Mouse (Mus musculus): Measurements from ENCODE around the gene Gm28539. TPM values are rescaled to one million over a fixed set of nuclear protein-coding genes. Genes with fewer than 3 reads are reported as not detected.

Gm28539 gene
- polyA plus RNA-seq, 1 experiment from 2014 or later = not detected

GRCm38 (mm10) chr16:18927963-18928362 is 91.6 kb downstream of the Gm28539 start:
- WGBS = 95% methylated on average over 1 of the region's 1 CpGs
- no peak for ATAC-seq (ENCODE audit: low FRiP score)
- Histone ChIP-seq H3K27ac (ENCODE audit: low read depth, low read length) (no peak overlapping the region), H3K4me1 (ENCODE audit: control insufficient read depth, insufficient read depth, low read length) (no peaks in the 10 kb centered on the region), H3K9me3 (ENCODE audit: control insufficient read depth, low read length) (no peaks in the 10 kb centered on the region), H3K9ac (ENCODE audit: low read length) (no peak overlapping the region), H3K4me2 (no peak overlapping the region), H3K4me3 (ENCODE audit: low read depth, low read length) (no peak overlapping the region), H3K27me3 (ENCODE audit: control insufficient read depth, insufficient read depth, low read length) (no peaks in the 10 kb centered on the region), H3K36me3 (ENCODE audit: control insufficient read depth, insufficient read depth, low read length) (peaks cover 26% of the 10 kb centered on the region)
- DNase-seq (ENCODE audit: low spot score, missing footprints) = no peak

DNA sequence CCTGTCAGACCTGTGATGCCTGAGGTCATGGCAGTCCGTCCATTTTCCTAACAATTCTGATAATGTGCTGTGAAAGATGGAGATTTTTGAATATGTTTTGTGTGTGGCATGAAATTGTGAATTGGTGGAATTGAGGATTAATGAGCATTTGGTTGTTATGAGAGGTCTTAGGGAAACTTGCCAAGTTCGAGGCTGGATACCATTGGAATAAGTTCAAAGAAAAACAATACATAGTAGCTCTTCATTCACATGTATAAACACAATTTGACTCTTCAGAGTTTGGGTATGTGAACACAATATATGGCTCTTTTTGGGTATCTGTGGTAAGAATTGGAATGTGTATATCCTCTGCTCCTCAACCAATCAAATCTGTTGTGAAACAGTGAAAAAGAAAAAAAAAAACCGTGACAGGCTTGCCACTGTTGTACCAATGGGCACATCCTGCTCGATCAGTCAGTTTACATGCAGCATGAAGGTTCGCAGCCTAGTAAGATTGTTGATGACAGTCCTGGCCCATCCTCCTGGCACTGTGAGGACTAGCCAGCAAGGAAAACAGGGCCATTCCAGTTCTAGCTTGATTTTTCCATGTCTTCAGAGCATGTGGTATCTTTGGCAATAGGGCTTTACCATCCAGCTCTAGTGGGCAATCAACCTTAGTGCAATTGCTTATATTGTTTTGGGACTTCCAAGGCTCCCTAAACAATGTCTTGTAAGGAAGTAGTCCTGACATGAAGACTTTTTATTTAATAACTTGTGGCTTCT is 102.1 kb downstream of the Gm28539 start:
- Histone ChIP-seq H3K4me3 (ENCODE audit: low read depth, low read length) (no peak overlapping the region), H3K27ac (ENCODE audit: low read depth, low read length) (no peak overlapping the region), H3K27me3 (ENCODE audit: control insufficient read depth, insufficient read depth, low read length) (no peaks in the 10 kb centered on the region), H3K9ac (ENCODE audit: low read length) (no peak overlapping the region), H3K36me3 (ENCODE audit: control insufficient read depth, insufficient read depth, low read length) (peaks cover 10% of the 10 kb centered on the region), H3K9me3 (ENCODE audit: control insufficient read depth, low read length) (no peaks in the 10 kb centered on the region), H3K4me1 (ENCODE audit: control insufficient read depth, insufficient read depth, low read length) (no peaks in the 10 kb centered on the region), H3K4me2 (no peak overlapping the region)
- DNase-seq (ENCODE audit: low spot score, missing footprints) (no peak), ATAC-seq (ENCODE audit: low FRiP score) (no peak)
- 90% methylated on average over 5 of the region's 5 CpGs for WGBS

DNA sequence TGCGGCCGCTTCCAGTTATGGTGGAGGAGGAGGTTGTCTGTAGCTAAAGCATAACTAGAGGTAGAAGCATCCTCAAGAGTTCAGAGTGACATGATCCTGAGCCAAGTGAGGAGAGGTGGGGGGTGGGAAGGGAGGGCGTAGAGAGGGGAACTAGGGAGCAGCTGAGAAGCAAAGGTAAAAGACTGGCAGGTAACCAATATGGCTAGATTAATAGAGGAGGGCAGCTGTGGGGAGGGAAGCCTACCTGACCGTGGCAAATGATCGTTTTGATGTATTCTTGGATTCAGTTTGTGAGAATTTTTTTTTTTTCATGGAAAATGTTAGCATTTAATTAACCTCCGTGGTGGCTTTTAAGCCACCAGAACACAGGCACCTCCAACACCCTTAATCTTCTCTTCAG is 107.5 kb downstream of the Gm28539 start:
- Histone ChIP-seq H3K9me3 (ENCODE audit: control insufficient read depth, low read length) (no peaks in the 10 kb centered on the region), H3K36me3 (ENCODE audit: control insufficient read depth, insufficient read depth, low read length) (peaks cover 21% of the 10 kb centered on the region), H3K9ac (ENCODE audit: low read length) (no peak overlapping the region), H3K27ac (ENCODE audit: low read depth, low read length) (no peak overlapping the region), H3K4me2 (no peak overlapping the region), H3K27me3 (ENCODE audit: control insufficient read depth, insufficient read depth, low read length) (no peaks in the 10 kb centered on the region), H3K4me3 (ENCODE audit: low read depth, low read length) (no peak overlapping the region), H3K4me1 (ENCODE audit: control insufficient read depth, insufficient read depth, low read length) (no peaks in the 10 kb centered on the region)
- WGBS = 91% methylated on average over 6 of the region's 6 CpGs
- no peak for ATAC-seq (ENCODE audit: low FRiP score)
- peak; percentile 71 for DNase-seq (ENCODE audit: low spot score, missing footprints)

GRCm38 (mm10) chr16:18948941-18949340 is 112.6 kb downstream of the Gm28539 start:
- no peak for ATAC-seq (ENCODE audit: low FRiP score)
- peaks cover 46% of the 10 kb centered on the region for H3K36me3 ChIP-seq (ENCODE audit: control insufficient read depth, insufficient read depth, low read length)

GRCm38 (mm10) chr16:18950351-18950750 is 114.0 kb downstream of the Gm28539 start:
- peaks cover 60% of the 10 kb centered on the region for H3K36me3 ChIP-seq (ENCODE audit: control insufficient read depth, insufficient read depth, low read length)
- no peaks in the 10 kb centered on the region for H3K27me3 ChIP-seq (ENCODE audit: control insufficient read depth, insufficient read depth, low read length)
- H3K4me2 ChIP-seq = no peak overlapping the region
- DNase-seq (ENCODE audit: low spot score, missing footprints) = peak; percentile 64
- no peaks in the 10 kb centered on the region for H3K4me1 ChIP-seq (ENCODE audit: control insufficient read depth, insufficient read depth, low read length)
- no peak for ATAC-seq (ENCODE audit: low FRiP score)
- H3K9me3 ChIP-seq (ENCODE audit: control insufficient read depth, low read length) = no peaks in the 10 kb centered on the region
- H3K4me3 ChIP-seq (ENCODE audit: low read depth, low read length) = no peak overlapping the region
- H3K9ac ChIP-seq (ENCODE audit: low read length) = no peak overlapping the region
- 78% methylated on average over 2 of the region's 2 CpGs for WGBS
- no peak overlapping the region for H3K27ac ChIP-seq (ENCODE audit: low read depth, low read length)

More at GRCm38 (mm10) chr16:18948941-18949340, 112.6 kb downstream of the Gm28539 start:
- Histone ChIP-seq H3K9ac (ENCODE audit: low read length) (no peak overlapping the region), H3K27me3 (ENCODE audit: control insufficient read depth, insufficient read depth, low read length) (no peaks in the 10 kb centered on the region), H3K4me3 (ENCODE audit: low read depth, low read length) (no peak overlapping the region), H3K9me3 (ENCODE audit: control insufficient read depth, low read length) (no peaks in the 10 kb centered on the region), H3K27ac (ENCODE audit: low read depth, low read length) (no peak overlapping the region), H3K4me2 (no peak overlapping the region), H3K4me1 (ENCODE audit: control insufficient read depth, insufficient read depth, low read length) (no peaks in the 10 kb centered on the region)
- peak; percentile 68 for DNase-seq (ENCODE audit: low spot score, missing footprints)
- 94% methylated on average over 9 of the region's 9 CpGs for WGBS

DNA sequence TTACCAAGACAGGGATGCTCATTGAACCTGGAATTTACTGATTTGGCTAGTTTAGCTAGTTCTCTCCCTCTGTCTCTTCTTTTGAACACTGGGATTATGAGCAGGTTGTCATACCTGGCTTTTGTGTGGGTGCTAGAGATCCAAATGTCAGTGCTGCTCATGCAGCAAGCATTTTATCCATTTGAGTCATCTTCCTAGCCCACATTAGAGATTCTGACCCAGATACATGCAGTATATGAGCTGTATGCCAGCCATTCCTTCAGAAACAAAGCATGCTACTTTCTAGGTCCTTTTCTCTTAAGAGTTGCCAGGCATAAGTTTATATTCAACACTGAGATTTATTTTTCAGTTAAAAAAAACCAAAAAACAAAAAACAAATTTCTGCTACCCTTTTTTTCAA is 116.4 kb downstream of the Gm28539 start:
- Histone ChIP-seq H3K27me3 (ENCODE audit: control insufficient read depth, insufficient read depth, low read length) (no peaks in the 10 kb centered on the region), H3K36me3 (ENCODE audit: control insufficient read depth, insufficient read depth, low read length) (peaks cover 62% of the 10 kb centered on the region), H3K9me3 (ENCODE audit: control insufficient read depth, low read length) (no peaks in the 10 kb centered on the region), H3K4me3 (ENCODE audit: low read depth, low read length) (no peak overlapping the region), H3K9ac (ENCODE audit: low read length) (no peak overlapping the region), H3K4me1 (ENCODE audit: control insufficient read depth, insufficient read depth, low read length) (no peaks in the 10 kb centered on the region), H3K4me2 (no peak overlapping the region), H3K27ac (ENCODE audit: low read depth, low read length) (no peak overlapping the region)
- ATAC-seq (ENCODE audit: low FRiP score) = no peak
- peak; percentile 19 for DNase-seq (ENCODE audit: low spot score, missing footprints)

- H3K36me3 ChIP-seq (ENCODE audit: control insufficient read depth, insufficient read depth, low read length) = peaks cover 48% of the 10 kb centered on the region
- no peak overlapping the region for H3K4me3 ChIP-seq (ENCODE audit: low read depth, low read length)
- no peaks in the 10 kb centered on the region for H3K9me3 ChIP-seq (ENCODE audit: control insufficient read depth, low read length)
- no peaks in the 10 kb centered on the region for H3K4me1 ChIP-seq (ENCODE audit: control insufficient read depth, insufficient read depth, low read length)
- no peak overlapping the region for H3K4me2 ChIP-seq
- no peaks in the 10 kb centered on the region for H3K27me3 ChIP-seq (ENCODE audit: control insufficient read depth, insufficient read depth, low read length)
- 91% methylated on average over 3 of the region's 3 CpGs for WGBS
- DNase-seq (ENCODE audit: low spot score, missing footprints) (no peak), ATAC-seq (ENCODE audit: low FRiP score) (no peak)
- no peak overlapping the region for H3K9ac ChIP-seq (ENCODE audit: low read length)
- H3K27ac ChIP-seq (ENCODE audit: low read depth, low read length) = no peak overlapping the region
Observed at GRCm38 (mm10) chr16:18955070-18955469, 118.7 kb downstream of the Gm28539 start.

- Histone ChIP-seq H3K4me2 (no peak overlapping the region), H3K27me3 (ENCODE audit: control insufficient read depth, insufficient read depth, low read length) (no peaks in the 10 kb centered on the region), H3K4me3 (ENCODE audit: low read depth, low read length) (no peak overlapping the region), H3K4me1 (ENCODE audit: control insufficient read depth, insufficient read depth, low read length) (no peaks in the 10 kb centered on the region), H3K27ac (ENCODE audit: low read depth, low read length) (no peak overlapping the region), H3K36me3 (ENCODE audit: control insufficient read depth, insufficient read depth, low read length) (peaks cover 43% of the 10 kb centered on the region), H3K9me3 (ENCODE audit: control insufficient read depth, low read length) (peaks cover 13% of the 10 kb centered on the region), H3K9ac (ENCODE audit: low read length) (no peak overlapping the region)
- no peak for DNase-seq (ENCODE audit: low spot score, missing footprints)
- ATAC-seq (ENCODE audit: low FRiP score) = no peak
Observed at GRCm38 (mm10) chr16:18963486-18963885, 127.1 kb downstream of the Gm28539 start.

- DNase-seq (ENCODE audit: low spot score, missing footprints) (no peak), ATAC-seq (ENCODE audit: low FRiP score) (no peak)
- Histone ChIP-seq H3K9me3 (ENCODE audit: control insufficient read depth, low read length) (no peaks in the 10 kb centered on the region), H3K27me3 (ENCODE audit: control insufficient read depth, insufficient read depth, low read length) (no peaks in the 10 kb centered on the region), H3K9ac (ENCODE audit: low read length) (no peak overlapping the region), H3K4me3 (ENCODE audit: low read depth, low read length) (no peak overlapping the region), H3K27ac (ENCODE audit: low read depth, low read length) (no peak overlapping the region), H3K4me1 (ENCODE audit: control insufficient read depth, insufficient read depth, low read length) (no peaks in the 10 kb centered on the region), H3K36me3 (ENCODE audit: control insufficient read depth, insufficient read depth, low read length) (peaks cover 29% of the 10 kb centered on the region), H3K4me2 (no peak overlapping the region)
- 96% methylated on average over 9 of the region's 9 CpGs for WGBS
Observed at GRCm38 (mm10) chr16:18969420-18970128, 133.2 kb downstream of the Gm28539 start.
